27 mouse cellular contexts compared by ENCODE assay signal in genomic region chr5:120495703-120496226, GRCm38 (mm10). TPM values are rescaled to one million over a fixed set of nuclear protein-coding genes. Genes with fewer than 3 reads are reported as not detected.
DNase-seq lines count a peak whose midpoint lies in the region; ATAC-seq and TF ChIP-seq lines count a peak whose summit lies in the region.
"Had no signal": no experiment of that assay in that cellular context is flagged by ENCODE, and none has a peak within 500 bp of the region (broad histone marks: within the 10 kb centered on the region; RNA-seq: fewer than 3 reads in every experiment).

No protein-coding gene starts in this region.

- H3K4me2 ChIP-seq in kidney, embryonic 15.5 days, result no peak overlapping the region
- H3K4me2 ChIP-seq: embryonic facial prominence, embryonic 15.5 days; forebrain, embryonic 15.5 days; heart, embryonic 15.5 days; liver, embryonic 11.5 days; midbrain, embryonic 12.5 days had no signal

- WGBS in kidney, embryonic 15.5 days, result 68% methylated on average over 13 of the region's 13 CpGs
- WGBS in spleen, adult 2 months, result 59% methylated on average over 13 of the region's 13 CpGs

- H3K27me3 ChIP-seq in kidney, embryonic 15.5 days, result no peaks in the 10 kb centered on the region
- no peaks in the 10 kb centered on the region for H3K27me3 ChIP-seq in spleen, adult 2 months (ENCODE audit: control insufficient read depth, insufficient read depth, low read length)
- H3K27me3 ChIP-seq in splenic B cell, adult 2 months (ENCODE audit: control insufficient read depth, insufficient read depth, low read length, poor library complexity, severe bottlenecking), result no peaks in the 10 kb centered on the region
- H3K27me3 ChIP-seq: embryonic facial prominence, embryonic 15.5 days; forebrain, embryonic 15.5 days; heart, embryonic 15.5 days; midbrain, embryonic 12.5 days; Patski had no signal

- no peak for ATAC-seq in kidney, embryonic 15.5 days (replicated peaks; ENCODE audit: low FRiP score)
- ATAC-seq: forebrain, embryonic 15.5 days; intestine, postnatal 0 days had no signal

- H3K9me3 ChIP-seq in kidney, embryonic 15.5 days (replicated peaks), result no peaks in the 10 kb centered on the region
- H3K9me3 ChIP-seq: embryonic facial prominence, embryonic 15.5 days; forebrain, embryonic 15.5 days; G1E; heart, embryonic 15.5 days; midbrain, embryonic 12.5 days had no signal

- TF ChIP-seq CTCF in gastrocnemius, adult 2 months (IDR thresholded peaks at IDR 0.05), result no peak
- TF ChIP-seq CTCF in spleen, adult 2 months (IDR thresholded peaks at IDR 0.05; ENCODE audit: extremely low read depth, insufficient read depth, insufficient read length, insufficient replicate concordance), result no peak

- H3K36me3 ChIP-seq in kidney, embryonic 15.5 days, result peaks cover 55% of the 10 kb centered on the region
- peaks cover 12% of the 10 kb centered on the region for H3K36me3 ChIP-seq in spleen, adult 2 months (ENCODE audit: control insufficient read depth, insufficient read depth, low read length)
- H3K36me3 ChIP-seq in splenic B cell, adult 2 months (ENCODE audit: control insufficient read depth, insufficient read depth, low read length, poor library complexity, severe bottlenecking), result no peaks in the 10 kb centered on the region; the same call in 1 of the 2 replicates

- DNase-seq in gastrocnemius, adult 2 months, result no peak
- no peak for DNase-seq in gastrocnemius, adult 18-20 months (ENCODE audit: low spot score)
- DNase-seq in kidney, postnatal 14 days, result no peak
- peak in 1 of 2 experiments; percentile 19 for DNase-seq in spleen, adult 2 months (ENCODE audit: low read depth in 1 of 2, low spot score in 2 of 2)
- DNase-seq in spleen, postnatal 10 days (ENCODE audit: low spot score in 2 of 2), result no peak
- DNase-seq in splenic B cell, adult 2 months (ENCODE audit: low read depth, low spot score), result peak; percentile 67
- DNase-seq in right cerebral cortex, adult 2 months (ENCODE audit: low spot score in 2 of 2), result no peak
- DNase-seq: cerebellum, adult 11 months; cerebellum, adult 9-11 months; heart, postnatal 36 days; kidney, postnatal 10 days; lung, adult 18-20 months; lung, postnatal 10 days had no signal

- H3K27ac ChIP-seq in gastrocnemius, adult 2 months, result peak overlapping the region; percentile 81
- H3K27ac ChIP-seq in kidney, embryonic 15.5 days, result 0 out of 2 replicates have a peak overlapping the region, but pooled peaks have one; percentile 30
- H3K27ac ChIP-seq in spleen, adult 2 months (ENCODE audit: insufficient read depth, low read length), result peak overlapping the region; percentile 43
- H3K27ac ChIP-seq: embryonic facial prominence, embryonic 15.5 days; forebrain, embryonic 15.5 days; heart, embryonic 15.5 days; midbrain, embryonic 12.5 days had no signal

- no peak for TF ChIP-seq POLR2A in spleen, adult 2 months (IDR thresholded peaks at IDR 0.05; ENCODE audit: low read depth, low read length)

- H3K4me3 ChIP-seq in gastrocnemius, adult 2 months, result peak overlapping the region; percentile 23; the same call in 1 of the 2 replicates
- no peak overlapping the region for H3K4me3 ChIP-seq in kidney, embryonic 15.5 days (replicated peaks)
- no peak overlapping the region for H3K4me3 ChIP-seq in spleen, adult 2 months (ENCODE audit: extremely low read depth, insufficient read depth, insufficient read length)
- H3K4me3 ChIP-seq: embryonic facial prominence, embryonic 15.5 days; forebrain, embryonic 15.5 days; heart, embryonic 15.5 days; midbrain, embryonic 12.5 days had no signal

- H3K4me1 ChIP-seq in kidney, embryonic 15.5 days, result peaks cover 10% of the 10 kb centered on the region; the same call in 1 of the 2 replicates
- H3K4me1 ChIP-seq in spleen, adult 2 months (ENCODE audit: control insufficient read depth, insufficient read depth, insufficient read length), result peaks cover 6% of the 10 kb centered on the region; the same call in 1 of the 2 replicates
- H3K4me1 ChIP-seq: embryonic facial prominence, embryonic 15.5 days had no signal

- intact Hi-C loops in gastrocnemius, adult 2 months (cut with DNase I), result no loop called here

- H3K9ac ChIP-seq in kidney, embryonic 15.5 days, result no peak overlapping the region
- H3K9ac ChIP-seq: embryonic facial prominence, embryonic 15.5 days; forebrain, embryonic 15.5 days; heart, embryonic 15.5 days; midbrain, embryonic 12.5 days had no signal

RNA-seq across cellular contexts. Expression of gene Plbd2, which starts 7.7 kb away (rescaled TPM):
- total RNA-seq in gastrocnemius, adult 2 months (2021), result 10 to 100 TPM; 33.7 to 47.8 TPM
- total RNA-seq in gastrocnemius, adult 18-20 months (2021), result 10 to 100 TPM; 46.9 to 52.2 TPM
- polyA plus RNA-seq in kidney, embryonic 15.5 days (2015; fragmentation: Nextera tagmentation; extraction: Ambion mirVana), result 50.8 and 60.0 TPM in 2 replicates
- polyA plus RNA-seq in spleen, adult 2 months (2012; rRNA removed), result 34.7 and 35.6 TPM in 2 replicates

RNA-seq across cellular contexts. Expression of gene Slc8b1, which starts 15.2 kb away (rescaled TPM):
- total RNA-seq in gastrocnemius, adult 2 months (2021), result 10 to 100 TPM in 1 of 2 experiments, 1 to 10 TPM in 1; 8.1 to 10.5 TPM
- 1 to 10 TPM; 8.5 to 8.6 TPM for total RNA-seq in gastrocnemius, adult 18-20 months (2021)
- 9.4 and 9.7 TPM in 2 replicates for polyA plus RNA-seq in kidney, embryonic 15.5 days (2015; fragmentation: Nextera tagmentation; extraction: Ambion mirVana)
- polyA plus RNA-seq in spleen, adult 2 months (2012; rRNA removed), result 52.0 and 56.4 TPM in 2 replicates

RNA-seq across cellular contexts. Expression of gene Sds, which starts 19.4 kb away (rescaled TPM):
- total RNA-seq in gastrocnemius, adult 2 months (2021), result under 1 TPM; 0.26 to 0.70 TPM
- under 1 TPM in 1 of 2 experiments, not detected in 1; 0.69 TPM for total RNA-seq in gastrocnemius, adult 18-20 months (2021)
- polyA plus RNA-seq in kidney, embryonic 15.5 days (2015; fragmentation: Nextera tagmentation; extraction: Ambion mirVana), result not detected in 2 replicates
- not detected in 2 replicates for polyA plus RNA-seq in spleen, adult 2 months (2012; rRNA removed)
- total RNA-seq: adrenal gland, adult 18-20 months; common myeloid progenitor, adult 5-6 weeks; G1E; gastrocnemius, postnatal 25 days; left cerebral cortex, adult 18-20 months had no signal
- polyA plus RNA-seq: embryonic facial prominence, embryonic 15.5 days; forebrain, embryonic 15.5 days; G1E; heart, embryonic 15.5 days; intestine, postnatal 0 days; limb, embryonic 11.5 days; liver, embryonic 11.5 days; midbrain, embryonic 12.5 days had no signal

RNA-seq across cellular contexts. Expression of gene Sdsl, which starts 23.2 kb away (rescaled TPM):
- 1 to 10 TPM in 1 of 2 experiments, under 1 TPM in 1; 0.41 to 1.1 TPM for total RNA-seq in gastrocnemius, adult 2 months (2021)
- total RNA-seq in gastrocnemius, adult 18-20 months (2021), result under 1 TPM in 1 of 2 experiments, not detected in 1; 0.41 TPM
- polyA plus RNA-seq in kidney, embryonic 15.5 days (2015; fragmentation: Nextera tagmentation; extraction: Ambion mirVana), result 11.2 and 14.4 TPM in 2 replicates
- polyA plus RNA-seq in spleen, adult 2 months (2012; rRNA removed), result 4.0 and 4.6 TPM in 2 replicates

Comparison
In these comparisons a context has a peak if more than half of its experiments do, and no peak if none do; other contexts are left out.
1. H3K27ac ChIP-seq: peak in every context shown above with its lines; median percentile 81 in gastrocnemius, adult 2 months; 43 in spleen, adult 2 months; 30 in kidney, embryonic 15.5 days.